Mouse (Mus musculus): Measurements from ENCODE around the gene Mfap1b.

The Mfap1b gene

DNA sequence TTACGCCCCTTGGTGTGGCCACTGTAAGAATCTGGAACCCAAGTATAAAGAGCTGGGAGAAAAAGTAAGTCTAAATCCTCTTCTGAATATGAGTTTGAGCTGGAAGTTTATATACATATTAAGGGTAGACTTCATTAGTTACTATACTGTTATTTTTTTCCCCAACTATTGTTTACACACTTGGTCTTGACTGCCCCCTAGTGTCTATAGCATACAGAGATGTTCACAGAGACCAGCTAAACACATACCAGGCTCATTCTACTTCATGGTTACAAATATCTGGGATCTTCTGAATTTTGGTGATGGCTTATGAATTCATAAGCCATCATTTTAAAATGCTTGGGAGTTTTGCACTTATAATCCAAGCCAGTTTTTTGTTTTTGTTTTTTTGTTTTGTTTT, 39.0 kb downstream of the Mfap1b start:
- DNase-seq (ENCODE audit: low read depth), result peak; percentile 62

DNA sequence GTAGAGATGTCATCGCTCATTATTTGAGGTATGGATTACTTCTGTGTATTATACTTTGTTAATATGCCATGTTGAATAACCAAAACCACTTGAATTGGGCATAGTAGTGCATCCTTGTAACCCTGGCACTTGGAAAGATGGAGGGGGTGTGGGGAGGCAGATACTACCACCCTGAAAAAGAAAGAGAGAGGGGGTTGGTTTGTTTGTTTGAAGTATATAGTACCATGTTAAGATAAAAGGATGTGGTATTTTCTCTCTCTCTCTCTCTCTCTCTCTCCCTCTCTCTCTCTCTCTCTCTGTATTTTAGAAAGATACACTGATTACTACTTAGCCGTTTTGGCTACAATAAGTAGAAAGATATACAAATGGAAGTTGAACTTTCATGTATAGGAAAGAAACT, 48.0 kb downstream of the Mfap1b start:
- no peak for DNase-seq (ENCODE audit: low read depth)

DNA sequence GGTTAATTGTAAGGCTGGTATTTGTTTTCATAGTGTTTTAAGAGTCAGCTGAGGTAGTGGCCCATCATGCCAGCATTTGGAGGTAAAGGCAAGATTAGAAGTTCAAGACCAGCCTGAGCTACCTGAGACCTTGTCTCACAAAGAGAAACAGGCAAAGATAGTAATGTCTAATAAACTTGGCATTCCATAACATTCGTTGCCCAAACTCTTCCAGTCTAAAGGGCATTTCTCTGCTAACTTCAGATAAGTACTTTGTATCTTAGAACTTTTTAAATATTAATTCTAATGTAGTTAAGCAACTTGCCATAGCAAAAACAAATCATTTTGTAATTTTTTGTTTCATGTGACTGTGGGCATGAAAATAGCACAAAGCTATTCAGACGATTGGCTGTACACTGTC, 50.7 kb downstream of the Mfap1b start:
- DNase-seq (ENCODE audit: low read depth), result no peak

DNA sequence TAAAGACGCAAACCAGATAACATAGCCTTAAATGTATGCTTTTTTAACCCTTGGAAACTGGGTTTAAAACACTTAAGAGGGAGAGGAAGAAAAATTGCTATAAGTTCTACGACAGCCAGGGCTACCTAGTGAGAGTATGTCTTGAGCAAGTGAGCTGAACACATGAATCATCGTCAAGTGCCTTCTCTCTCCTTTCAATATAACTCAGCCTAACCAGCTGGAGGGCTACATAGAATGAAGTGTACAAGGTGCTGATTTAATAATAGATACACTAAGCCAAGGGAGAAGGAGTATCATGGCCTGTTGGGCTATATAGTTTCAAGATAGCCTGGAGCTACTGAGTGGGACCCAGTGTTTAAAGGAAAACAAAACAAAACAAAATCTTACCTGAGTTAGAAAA, 55.4 kb downstream of the Mfap1b start:
- no peak for DNase-seq (ENCODE audit: low read depth)

- no peak for DNase-seq (ENCODE audit: low read depth)
Observed at GRCm38 (mm10) chr2:121416356-121416755, 57.5 kb downstream of the Mfap1b start.

- no peak for DNase-seq (ENCODE audit: low read depth)
Observed at GRCm38 (mm10) chr2:121415591-121415990, 58.3 kb downstream of the Mfap1b start.

GRCm38 (mm10) chr2:121415103-121415502, 58.8 kb downstream of the Mfap1b start:
- DNase-seq (ENCODE audit: low read depth), result peak; percentile 20

GRCm38 (mm10) chr2:121414139-121414685, 59.7 kb downstream of the Mfap1b start:
- peak; percentile 77 for DNase-seq (ENCODE audit: low read depth)

DNA sequence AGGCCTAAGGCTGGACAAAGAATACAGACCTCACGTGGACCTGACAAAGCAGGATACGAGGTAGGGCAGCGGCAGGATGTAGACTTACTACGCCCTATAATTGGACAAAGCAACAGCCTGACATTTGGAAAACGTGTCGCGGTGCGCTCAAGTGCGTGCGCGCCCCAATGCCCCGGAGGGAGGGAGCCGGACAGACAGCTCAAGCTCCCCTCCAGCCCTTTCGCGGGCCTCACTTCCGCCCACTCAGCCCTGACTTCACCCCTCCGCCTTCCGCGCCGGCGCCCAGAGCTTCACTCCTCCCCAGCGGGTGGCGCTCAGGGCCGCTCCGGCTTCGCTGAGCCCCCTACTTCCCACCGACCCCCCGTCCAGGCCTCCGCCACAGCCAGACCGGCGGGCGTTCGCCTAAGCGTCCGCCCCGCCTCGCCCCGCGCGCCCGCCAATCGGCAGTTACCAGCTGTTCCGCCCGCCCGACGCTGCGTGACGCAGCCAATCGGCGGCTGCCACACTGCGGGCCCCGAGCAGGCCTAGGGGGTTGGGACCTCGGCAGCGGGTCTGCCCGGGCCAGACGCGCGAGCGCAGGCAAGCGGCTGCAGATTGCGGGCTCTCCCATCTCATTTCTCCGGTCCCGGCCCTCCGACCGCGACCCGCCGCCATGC, 60.4 kb downstream of the Mfap1b start, which contains the start of the genes Pdia3 and Catsper2:
Pdia3 (plus strand) TSS at position 389 of the 656 bp plus-strand sequence.
Catsper2 (minus strand) TSS at position 406 of the 656 bp plus-strand sequence.
- peak; percentile 96 for DNase-seq (ENCODE audit: low read depth)

- no peak for DNase-seq (ENCODE audit: low read depth)
Observed at GRCm38 (mm10) chr2:121412843-121413386, 61.0 kb downstream of the Mfap1b start.
